Mouse (Mus musculus) yolk sac, embryonic 10.5 days (tissue): ENCODE measurements around the gene Prf1.

Experiments
- DNase-seq: peaks from one replicate; pipeline ENCODE4 v3.0.0-alpha.2; 2017; ENCODE audit warnings: low spot score

The Prf1 gene

GRCm38 (mm10) chr10:61290016-61290415 lies 7.6 kb upstream of the Prf1 start:
- no peak for DNase-seq

DNA sequence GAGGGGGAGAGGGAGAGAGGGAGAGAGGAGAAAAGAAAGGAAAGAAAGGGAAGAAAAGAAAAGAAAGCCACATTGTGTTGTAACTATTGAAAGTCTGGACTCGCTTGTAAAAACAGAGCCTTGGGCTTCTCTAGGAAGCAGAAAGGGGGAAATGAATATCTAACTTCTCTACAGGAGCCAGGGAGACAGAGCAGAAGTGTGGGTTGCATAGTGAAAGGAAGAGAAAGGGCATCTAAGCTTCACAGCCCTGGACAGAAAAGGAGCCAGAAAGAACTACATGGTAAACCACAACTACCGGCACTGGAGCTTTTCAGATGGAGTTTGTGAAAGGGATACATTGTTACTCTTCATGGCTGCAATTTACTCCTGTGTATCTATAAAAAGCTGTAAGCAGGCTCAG lies 7.2 kb upstream of the Prf1 start:
- DNase-seq: no peak

DNA sequence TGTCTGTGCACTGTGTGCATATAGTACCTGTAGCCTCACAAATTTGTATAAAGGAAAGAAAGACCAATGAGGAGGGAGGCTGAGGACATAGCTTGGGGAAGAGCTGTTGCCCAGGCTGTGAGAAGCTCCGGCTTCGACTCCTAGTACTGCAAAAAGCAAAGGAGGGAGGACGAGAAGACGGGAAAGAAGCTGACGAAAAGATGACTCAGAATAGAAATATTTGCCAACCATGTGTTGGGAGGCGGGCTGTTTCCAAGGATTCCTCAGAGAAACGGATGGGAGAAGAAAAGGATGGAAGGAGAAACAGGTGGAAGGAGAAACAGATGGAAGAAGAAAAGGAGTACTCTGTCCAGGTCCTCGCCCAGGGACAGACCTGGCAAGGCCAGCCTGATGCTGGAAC lies 3.4 kb upstream of the Prf1 start:
- DNase-seq: no peak

DNA sequence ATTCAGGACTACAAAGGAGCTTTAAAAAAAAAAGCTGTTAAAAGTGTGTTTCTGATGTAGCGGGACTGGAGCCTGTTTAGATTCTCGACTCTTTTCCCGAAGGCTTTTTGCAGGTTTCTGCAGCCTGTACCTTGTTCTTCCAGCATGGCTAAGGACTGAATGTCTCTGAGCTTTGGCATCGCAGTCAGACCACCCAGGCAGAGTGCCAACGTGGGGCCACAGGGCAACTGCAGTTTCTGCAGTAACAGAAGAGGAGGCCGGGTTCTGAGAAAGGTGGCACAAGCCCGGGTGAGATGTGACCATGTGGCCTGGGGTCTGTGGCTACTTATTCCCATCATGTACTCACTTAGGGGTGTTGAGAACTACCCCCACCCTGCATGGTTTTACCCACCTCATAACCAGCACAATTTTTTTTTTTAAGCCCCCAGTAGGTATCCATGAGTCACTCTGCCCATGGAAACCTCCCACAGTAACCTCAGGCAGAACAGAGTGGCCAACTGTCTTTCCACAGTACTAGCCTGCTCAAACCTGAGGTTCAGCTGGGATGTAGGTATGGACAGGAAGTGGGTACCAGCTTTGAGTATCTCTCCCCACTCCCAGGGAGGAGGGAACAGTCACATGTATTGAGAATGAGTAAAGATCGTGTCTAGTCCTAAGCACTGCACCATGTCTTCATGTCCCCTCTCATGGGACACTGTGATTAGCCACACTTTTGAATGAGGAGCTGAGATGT lies 754 bp upstream of the Prf1 start:
- DNase-seq: no peak

- no peak for DNase-seq
Observed at GRCm38 (mm10) chr10:61300996-61301395, 3.4 kb downstream of the Prf1 start.

DNA sequence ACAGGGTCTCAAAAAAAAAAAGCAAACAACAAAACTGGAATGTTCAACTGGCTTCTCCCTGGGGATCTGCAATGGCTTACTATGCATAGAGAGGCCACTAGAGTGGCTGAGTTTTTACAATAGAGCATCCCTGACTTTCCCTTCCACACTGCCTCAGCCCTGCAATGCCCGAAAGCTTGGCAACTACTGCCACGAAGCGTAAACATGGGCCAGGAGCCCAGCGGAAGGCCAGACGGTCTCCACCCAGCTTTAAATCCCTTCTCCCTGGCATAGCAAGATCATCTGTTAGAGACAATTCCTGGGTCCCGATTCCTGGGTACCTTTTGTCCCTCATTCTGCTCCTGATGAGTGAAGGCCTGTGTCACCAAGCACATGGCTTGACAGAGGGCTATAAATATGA lies 6.4 kb downstream of the Prf1 start:
- no peak for DNase-seq

DNA sequence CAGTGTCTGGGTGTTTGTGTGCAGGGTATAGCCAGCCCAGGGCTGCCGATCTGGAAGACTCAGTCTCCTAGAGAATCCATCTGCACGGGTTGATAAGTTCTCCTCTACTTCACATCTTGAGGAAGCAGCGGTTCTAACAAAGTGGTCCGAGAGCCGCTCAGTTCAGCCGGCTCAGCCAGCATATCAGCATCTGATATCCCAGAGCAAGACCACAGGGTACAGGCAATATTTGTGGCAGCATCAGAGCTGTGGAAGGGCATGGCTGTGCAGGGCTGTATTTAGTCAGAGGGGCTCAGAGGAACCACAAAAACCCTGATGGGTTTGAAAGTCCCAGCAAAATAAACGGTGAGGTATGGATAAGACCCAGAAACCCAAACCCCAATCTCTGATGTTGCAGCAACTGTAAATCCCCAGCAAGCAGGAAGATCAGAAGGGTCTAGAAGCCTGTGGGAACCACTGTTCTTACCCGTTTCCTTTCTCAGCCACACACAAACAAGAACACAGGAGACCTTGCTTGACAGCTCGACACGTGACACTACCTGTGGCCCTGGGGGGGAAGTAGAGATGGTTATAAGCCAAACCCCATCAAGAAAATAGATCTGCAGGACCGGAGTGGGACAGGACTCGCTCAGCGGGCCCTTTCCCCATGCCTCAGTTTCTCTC lies 8.4 kb downstream of the Prf1 start:
- no peak for DNase-seq

DNA sequence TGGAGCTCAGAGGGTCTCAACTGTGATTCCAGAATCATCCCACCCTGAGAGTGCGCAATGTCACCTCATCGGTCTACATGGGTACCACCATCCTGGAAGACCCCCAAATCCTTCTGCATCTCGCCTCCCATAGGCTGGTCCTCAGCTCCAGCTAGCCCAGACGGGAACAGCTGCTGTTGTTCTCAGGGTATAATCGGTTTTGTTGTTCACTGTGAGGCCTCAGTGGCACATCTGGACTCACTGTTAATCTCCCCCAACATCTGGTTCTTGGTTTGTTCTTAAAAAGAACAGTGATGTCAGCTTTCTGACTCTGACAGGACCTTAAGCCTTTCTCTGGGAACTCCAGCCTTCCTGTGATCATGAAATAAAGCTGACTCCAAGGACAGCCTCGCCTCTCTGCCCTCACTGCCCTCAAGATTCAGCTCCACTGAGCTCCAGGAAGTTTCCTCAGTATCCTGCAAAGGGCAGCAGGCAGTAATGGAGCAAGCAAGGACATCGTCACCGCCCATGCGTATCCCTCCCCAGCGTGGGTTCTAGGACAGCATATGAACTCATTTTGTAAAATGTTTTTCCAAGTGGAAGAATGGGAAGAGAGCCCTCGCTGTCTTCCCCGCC lies 11.2 kb downstream of the Prf1 start:
- no peak for DNase-seq

GRCm38 (mm10) chr10:61312159-61312558 lies 14.5 kb downstream of the Prf1 start:
- no peak for DNase-seq

- DNase-seq: peak; percentile 69
Observed at GRCm38 (mm10) chr10:61312754-61313153, 15.1 kb downstream of the Prf1 start.

DNA sequence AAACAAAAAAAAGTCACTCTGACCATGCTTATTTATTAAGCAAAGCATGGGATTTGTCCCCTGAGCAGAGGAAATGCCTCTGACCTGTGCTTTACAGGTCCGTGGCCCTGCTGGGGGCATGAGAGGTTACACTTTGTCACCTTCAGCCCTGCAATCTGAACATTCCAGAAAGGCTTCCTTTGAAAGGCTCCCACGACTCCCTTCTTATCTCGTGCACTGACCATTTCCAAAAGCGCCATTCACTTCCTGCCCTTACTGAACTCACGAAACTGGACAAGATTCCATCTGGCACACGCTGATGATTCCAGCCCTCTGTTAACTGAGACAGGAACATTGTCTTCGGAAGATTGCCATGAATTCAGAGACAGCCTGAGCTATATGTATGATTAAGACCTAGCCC lies 16.1 kb downstream of the Prf1 start:
- peak; percentile 46 for DNase-seq

DNA sequence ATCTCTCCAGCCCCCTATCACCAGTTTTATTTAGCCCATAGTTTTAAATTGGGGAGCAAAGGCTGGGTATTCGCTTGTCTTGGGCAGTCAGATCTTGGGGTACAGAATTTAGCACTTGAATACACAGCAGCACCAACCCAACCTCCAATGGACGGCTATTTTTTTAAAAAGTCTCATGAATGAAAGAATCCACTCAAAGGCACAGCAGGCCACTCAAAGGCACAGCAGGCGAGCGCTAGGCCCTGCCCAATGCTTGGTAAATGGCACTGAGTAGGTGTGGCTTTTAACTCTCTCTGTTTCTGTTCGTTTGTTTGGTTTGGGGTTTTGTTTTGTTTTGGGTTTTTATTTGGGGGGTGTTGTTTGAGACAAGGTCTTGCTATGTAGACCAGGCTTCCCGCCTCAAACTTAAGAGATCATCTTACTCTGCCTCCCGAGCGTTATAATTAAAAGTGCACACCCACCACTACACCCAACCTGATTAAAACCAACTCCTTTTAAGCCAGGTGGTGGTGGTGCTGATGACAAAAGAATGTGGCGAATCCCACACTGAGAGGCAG lies 17.8 kb downstream of the Prf1 start:
- no peak for DNase-seq

- DNase-seq: no peak
Observed at GRCm38 (mm10) chr10:61318527-61318926, 20.9 kb downstream of the Prf1 start.

- DNase-seq: no peak
Observed at GRCm38 (mm10) chr10:61324717-61325116, 27.1 kb downstream of the Prf1 start.

DNA sequence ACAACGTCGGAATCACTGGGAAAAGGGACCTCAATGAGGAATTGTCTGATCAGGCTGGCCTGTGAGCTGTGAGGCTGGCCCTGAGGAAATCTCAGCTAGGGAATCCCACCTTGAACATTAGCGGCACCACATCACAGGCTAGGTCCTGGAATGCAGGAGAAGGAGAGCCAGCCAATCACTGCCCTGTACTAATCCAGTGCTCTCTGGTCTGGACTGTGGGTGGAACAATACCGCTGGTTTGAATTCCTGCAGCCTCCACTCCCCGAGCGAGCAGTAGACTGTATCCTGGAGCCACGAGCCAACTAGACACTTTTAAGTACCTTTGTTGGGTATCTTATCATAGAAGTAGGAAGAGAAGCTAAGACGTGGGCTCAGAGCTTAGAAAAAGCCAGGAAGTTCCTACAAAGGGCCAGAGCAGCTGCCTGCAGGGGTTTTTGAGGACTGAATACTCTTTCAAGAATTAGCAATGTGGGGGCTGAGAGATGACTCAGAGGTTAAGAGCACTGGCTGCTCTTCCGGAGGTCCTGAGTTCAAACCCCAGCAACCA lies 28.2 kb downstream of the Prf1 start:
- peak; percentile 34 for DNase-seq

- no peak for DNase-seq
Observed at GRCm38 (mm10) chr10:61327545-61327944, 29.9 kb downstream of the Prf1 start.

DNA sequence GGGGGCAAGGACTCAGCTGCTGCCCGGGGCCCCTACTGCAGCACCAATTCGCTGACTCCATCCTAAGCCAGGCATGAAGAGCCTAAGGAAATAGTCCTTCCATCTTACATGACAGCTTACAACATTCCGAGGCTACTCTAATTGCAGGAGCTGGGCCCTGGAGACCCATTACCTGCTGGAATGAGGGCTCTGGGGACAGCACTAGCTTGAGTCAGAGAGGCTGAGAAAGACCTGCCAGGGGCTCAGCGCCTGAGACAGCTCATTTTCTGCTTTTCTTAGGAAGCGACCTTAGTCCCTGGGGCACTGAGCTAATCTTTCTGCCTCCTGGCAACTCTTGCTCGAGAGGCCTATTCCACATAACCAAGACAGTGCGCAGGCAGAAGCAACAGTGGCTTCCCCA lies 31.3 kb downstream of the Prf1 start:
- DNase-seq: no peak

DNA sequence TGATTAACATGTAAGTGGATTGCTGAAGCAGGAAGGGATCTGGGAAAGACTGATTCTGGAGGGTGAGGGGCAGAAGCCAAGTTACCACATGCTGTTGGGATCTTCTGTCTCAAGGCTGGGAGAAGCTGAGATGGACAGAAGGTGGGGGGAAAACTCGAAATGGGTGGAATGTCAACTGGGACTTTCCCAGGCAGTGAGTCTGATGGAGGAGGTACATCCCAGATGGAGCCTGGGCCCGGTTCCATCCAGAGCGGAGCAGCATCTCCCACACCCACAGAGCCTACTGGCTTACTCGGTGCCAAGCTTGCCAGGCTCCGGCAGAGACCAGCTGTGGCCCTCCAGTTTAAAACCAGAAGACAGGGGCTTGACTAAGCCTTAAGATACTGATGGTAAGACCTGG lies 33.4 kb downstream of the Prf1 start:
- DNase-seq: no peak

DNA sequence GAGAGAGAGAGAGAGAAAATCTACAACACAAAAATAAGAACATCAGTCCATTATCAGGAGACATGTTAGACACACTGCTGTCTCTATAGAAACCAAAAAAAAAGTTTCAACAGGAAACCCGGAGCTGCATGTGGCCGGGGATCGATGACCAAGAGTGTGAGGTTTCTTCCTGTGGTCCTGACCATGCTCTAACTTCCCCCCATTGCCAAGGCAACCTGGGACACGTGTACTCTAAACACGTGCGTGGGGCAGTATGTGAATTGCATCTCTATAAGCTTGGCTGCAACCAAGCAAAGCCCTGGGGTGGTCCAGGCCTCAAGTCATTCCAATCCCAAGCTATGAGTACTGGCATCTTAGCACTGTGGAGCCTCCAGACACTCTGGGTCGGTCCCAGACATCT lies 36.9 kb downstream of the Prf1 start:
- DNase-seq: no peak

GRCm38 (mm10) chr10:61336137-61336536 lies 38.5 kb downstream of the Prf1 start:
- peak; percentile 61 for DNase-seq

GRCm38 (mm10) chr10:61336592-61336991 lies 39.0 kb downstream of the Prf1 start:
- no peak for DNase-seq

DNA sequence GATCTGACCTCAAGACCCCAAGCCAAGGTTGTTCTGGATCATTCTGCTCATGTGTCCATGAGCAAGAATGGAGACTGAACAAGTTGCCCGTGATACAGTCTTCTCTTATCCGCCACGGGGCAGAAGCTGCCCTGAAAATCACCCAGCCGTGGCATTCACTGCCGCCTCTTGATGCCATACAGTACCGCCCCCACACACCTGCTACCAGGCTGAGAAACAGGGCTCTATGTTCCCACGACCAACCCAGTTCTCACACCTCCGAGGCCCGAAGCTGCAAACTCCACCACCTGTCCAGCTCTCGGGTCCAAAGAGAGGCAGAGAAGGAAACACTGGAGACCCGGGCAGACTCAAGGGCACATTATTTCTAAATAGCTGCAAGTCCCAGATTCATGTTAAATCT lies 40.0 kb downstream of the Prf1 start:
- DNase-seq: no peak

DNA sequence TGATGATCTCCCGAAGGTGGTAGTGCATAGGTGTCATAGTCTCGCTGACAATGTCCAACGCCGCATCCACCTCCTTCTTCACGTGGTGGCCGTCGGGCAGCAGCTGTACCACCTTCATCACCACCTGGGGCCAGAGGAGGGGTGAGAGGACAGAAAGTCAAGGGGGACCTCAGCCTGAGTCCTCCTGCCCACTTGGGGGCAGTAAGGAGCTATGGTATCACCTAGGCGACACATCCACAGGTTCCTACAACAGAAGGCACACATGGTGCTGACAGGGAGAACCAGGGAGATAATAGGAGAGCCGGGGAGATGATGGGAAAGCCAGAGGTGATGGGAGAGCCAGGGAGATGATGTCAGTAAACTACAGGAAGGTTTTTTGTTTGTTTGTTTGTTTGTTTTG lies 41.6 kb downstream of the Prf1 start:
- no peak for DNase-seq
